In the genomic region with DNA sequence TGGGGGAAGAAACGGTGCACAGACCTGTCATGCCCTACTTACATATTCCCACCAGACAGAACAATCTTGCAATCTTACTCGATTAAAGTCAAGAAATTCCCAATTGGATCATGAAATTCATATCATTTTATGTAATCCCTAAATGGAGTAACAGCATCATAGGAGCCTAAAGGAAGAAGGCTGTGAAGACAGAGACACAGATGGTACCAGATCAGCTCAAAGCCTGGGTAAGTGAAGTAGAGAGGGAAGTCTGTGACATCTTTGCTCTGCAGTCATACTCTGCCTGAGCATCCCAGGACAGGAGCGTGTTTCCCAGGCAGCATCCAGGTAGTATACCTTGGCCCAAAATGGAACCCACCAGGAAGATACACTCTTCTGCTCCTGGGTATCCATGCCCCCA, we compare ENCODE assay signal across 27 mouse cellular contexts.
"Had no signal": no experiment of that assay in that cellular context is flagged by ENCODE, and none has a peak within 500 bp of the region (broad histone marks: within the 10 kb centered on the region; RNA-seq: fewer than 3 reads in every experiment).

No protein-coding gene starts in this region.

- H3K4me3 ChIP-seq: heart, adult 2 months; heart, embryonic 13.5 days; heart, embryonic 15.5 days; hindbrain, embryonic 12.5 days; kidney, embryonic 15.5 days; limb, embryonic 13.5 days; limb, embryonic 15.5 days; liver, embryonic 12.5 days had no signal

- H3K4me1 ChIP-seq: heart, embryonic 13.5 days; heart, embryonic 15.5 days; hindbrain, embryonic 12.5 days; kidney, embryonic 15.5 days; limb, embryonic 13.5 days; limb, embryonic 15.5 days; liver, embryonic 12.5 days had no signal

- H3K36me3 ChIP-seq: heart, embryonic 13.5 days; heart, embryonic 15.5 days; hindbrain, embryonic 12.5 days; kidney, embryonic 15.5 days; limb, embryonic 13.5 days; limb, embryonic 15.5 days; liver, embryonic 12.5 days had no signal

- H3K27ac ChIP-seq: heart, adult 2 months; heart, embryonic 13.5 days; heart, embryonic 15.5 days; hindbrain, embryonic 12.5 days; hindbrain, embryonic 14.5 days; hindbrain, postnatal 0 days; kidney, embryonic 15.5 days; kidney, postnatal 0 days; limb, embryonic 13.5 days; limb, embryonic 15.5 days; liver, embryonic 12.5 days; liver, embryonic 14.5 days had no signal

- DNase-seq: gastrocnemius, postnatal 14 days; gastrocnemius, postnatal 36 days; heart, adult 11 months; heart, adult 2 months; heart, postnatal 14 days; heart, postnatal 36 days; kidney, adult 11 months; kidney, adult 2 months; kidney, adult 9 months; kidney, postnatal 14 days; kidney, postnatal 36 days; layer of hippocampus, adult 9-11 months; layer of hippocampus, postnatal 36 days; left cerebral cortex, postnatal 4 days had no signal

- H3K9me3 ChIP-seq: heart, embryonic 13.5 days; heart, embryonic 15.5 days; hindbrain, embryonic 12.5 days; kidney, embryonic 15.5 days; limb, embryonic 13.5 days; limb, embryonic 15.5 days; liver, embryonic 12.5 days had no signal

- H3K4me2 ChIP-seq: heart, embryonic 11.5 days; heart, embryonic 13.5 days; heart, embryonic 15.5 days; hindbrain, embryonic 12.5 days; hindbrain, embryonic 14.5 days; kidney, embryonic 15.5 days; limb, embryonic 13.5 days; limb, embryonic 15.5 days; liver, embryonic 12.5 days had no signal

- H3K27me3 ChIP-seq: heart, embryonic 13.5 days; hindbrain, embryonic 12.5 days; kidney, embryonic 15.5 days; limb, embryonic 13.5 days; limb, embryonic 15.5 days; liver, embryonic 12.5 days had no signal

- ATAC-seq: hindbrain, postnatal 0 days; intestine, embryonic 16.5 days; liver, embryonic 12.5 days had no signal

- H3K9ac ChIP-seq: heart, embryonic 13.5 days; heart, embryonic 15.5 days; hindbrain, embryonic 12.5 days; hindbrain, embryonic 14.5 days; kidney, embryonic 15.5 days; limb, embryonic 13.5 days; limb, embryonic 15.5 days; liver, embryonic 12.5 days; liver, embryonic 14.5 days had no signal
